Mouse (Mus musculus) lung, adult 18-20 months (tissue): ENCODE data around the gene Gtf2h5.

Experiments used
- DNase-seq, 2 experiments: peaks; one replicate each; pipeline ENCODE4 v3.0.0; 2022; ENCODE audit warnings: mixed read lengths in 2 of 2

The Gtf2h5 gene

DNA sequence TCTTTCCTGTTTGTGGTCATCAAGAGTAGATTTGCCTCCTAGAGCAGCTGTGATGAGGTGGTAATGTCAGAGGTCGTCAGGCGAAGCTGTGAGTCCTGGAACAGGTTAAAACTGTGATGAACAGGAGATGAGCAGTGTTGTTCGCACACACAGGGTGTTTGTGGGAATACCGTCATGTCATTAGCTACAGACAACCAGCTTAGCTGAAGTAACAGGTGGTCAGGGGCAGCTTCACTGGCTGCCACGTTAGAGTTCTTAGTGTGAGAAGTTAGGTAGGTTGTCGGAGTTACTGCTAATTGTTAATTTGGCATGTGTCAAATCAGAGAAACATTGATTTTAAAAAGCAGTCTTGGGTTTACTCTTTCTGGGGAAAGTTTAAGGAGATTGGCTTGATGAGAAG lies 34.1 kb downstream of the Gtf2h5 start:
- DNase-seq: no peak

DNA sequence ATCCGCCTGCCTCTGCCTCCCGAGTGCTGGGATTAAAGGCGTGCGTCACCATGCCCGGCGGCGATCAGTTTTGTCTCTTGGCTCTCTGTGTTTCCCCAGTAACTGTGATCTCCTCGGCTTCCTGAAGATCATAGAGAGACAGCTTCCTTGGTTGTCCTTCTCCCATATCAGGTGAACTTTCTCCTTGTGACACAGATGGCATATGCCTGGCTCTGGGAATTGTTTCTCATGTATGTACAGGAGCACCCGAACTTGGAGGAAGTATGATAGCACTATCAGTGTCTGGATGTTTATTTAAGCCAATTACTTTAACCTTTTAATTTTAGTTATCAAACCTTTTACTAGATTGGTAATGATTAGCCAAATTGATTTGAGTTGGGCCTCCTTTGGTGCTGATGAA lies 35.5 kb downstream of the Gtf2h5 start:
- DNase-seq: no peak

DNA sequence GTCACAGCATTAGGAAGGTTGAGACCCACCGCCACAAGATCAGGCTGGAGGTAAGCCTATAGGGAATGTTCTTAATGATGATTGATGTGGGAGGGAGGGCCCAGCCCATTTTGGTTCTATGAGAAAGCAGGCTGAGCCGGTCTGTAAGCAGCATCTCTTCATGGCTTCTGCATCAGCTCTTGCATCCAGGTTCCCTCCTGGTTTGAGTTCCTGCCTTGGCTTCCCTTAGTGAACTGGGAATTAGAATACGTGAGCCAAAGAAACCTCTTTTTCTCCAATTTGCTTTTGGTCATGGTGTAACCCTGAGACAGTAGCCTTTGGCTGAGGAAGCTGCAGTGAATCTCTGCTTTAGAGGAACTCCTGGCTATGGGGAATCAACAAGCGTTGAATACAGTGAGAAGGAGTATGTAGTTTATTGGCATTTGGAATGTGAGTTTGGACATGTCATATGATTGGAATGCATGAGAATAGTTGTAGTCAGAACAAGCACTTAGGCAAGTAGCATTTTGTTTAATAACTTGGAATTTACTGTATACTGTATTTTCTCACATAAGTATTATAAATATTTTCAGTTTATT lies 37.7 kb downstream of the Gtf2h5 start:
- DNase-seq: no peak

DNA sequence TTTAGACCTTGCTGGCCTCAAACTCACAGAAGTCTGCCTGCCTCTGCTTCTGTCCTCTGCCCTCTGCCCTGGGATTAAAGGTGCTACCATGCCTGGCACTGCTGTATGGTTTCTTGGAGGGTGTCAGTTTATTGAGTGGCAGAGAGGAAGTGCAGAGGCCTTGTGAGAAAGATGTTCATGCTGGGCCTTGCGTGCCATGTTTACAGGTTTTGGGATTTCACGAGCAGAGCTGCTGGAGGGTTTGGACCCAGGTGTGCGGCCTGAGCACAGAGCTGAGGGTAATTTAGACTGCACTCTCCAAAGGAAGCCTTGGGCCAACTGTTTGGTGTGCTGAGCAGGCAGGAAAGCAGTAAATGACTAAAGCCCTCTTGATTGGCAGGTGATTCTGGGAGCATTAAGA lies 38.3 kb downstream of the Gtf2h5 start:
- no peak for DNase-seq

DNA sequence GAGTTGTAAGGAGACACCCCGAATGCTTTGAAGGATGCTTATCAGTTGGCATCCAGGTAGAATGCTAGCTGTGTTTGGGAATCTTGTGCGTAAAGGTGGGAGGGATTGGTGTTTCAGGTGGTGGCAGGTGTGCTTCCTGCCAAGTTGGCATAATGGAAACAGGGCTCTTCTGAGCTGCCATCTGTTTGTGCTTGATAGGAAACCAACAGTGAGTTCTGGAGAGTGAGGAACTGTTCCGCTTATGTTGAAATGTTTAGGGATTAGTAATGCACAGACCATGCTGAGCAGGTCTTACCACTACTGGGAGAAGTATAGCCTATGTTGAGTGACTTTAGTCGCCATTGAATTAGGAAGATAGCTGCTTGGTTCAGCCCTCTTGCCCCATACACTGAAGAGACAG lies 39.3 kb downstream of the Gtf2h5 start:
- DNase-seq: no peak

DNA sequence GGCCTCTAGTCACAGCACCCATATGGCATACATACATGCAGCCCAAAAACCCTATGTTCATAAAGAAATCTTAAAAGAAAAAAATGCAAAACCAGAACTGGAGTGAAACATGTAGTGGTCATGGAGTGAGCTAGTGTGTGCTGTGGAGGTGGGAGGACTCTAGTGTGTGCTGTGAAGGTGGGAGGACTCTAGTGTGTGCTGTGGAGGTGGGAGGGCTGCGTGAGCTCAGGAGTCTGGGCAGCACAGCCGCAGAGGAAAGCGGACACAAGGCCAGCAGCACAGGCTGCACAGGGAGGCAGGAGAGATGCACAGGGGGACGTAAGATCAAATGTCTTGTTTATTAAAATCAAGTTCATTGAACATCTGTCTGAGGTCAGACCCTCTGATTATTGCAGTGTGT lies 44.2 kb downstream of the Gtf2h5 start:
- no peak for DNase-seq

DNA sequence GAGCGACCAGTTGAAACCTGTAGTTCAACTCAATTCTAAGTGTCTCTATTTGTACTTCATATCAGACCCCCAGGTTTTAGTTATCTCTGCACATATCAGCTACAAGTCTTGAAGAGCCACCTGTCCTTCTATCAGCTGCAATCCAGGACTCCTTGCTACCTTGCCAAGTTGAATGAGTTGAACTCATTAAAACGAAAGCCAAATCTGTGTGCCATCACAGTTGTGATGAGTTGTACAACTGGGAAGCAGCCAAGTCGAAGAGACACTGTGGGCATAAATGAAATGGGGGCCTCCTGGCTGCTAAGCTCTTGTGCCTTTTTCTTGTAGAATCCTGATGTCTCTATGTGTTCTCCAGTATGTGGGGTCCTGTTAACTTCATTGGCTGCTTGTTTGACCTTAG lies 45.9 kb downstream of the Gtf2h5 start:
- DNase-seq: no peak

DNA sequence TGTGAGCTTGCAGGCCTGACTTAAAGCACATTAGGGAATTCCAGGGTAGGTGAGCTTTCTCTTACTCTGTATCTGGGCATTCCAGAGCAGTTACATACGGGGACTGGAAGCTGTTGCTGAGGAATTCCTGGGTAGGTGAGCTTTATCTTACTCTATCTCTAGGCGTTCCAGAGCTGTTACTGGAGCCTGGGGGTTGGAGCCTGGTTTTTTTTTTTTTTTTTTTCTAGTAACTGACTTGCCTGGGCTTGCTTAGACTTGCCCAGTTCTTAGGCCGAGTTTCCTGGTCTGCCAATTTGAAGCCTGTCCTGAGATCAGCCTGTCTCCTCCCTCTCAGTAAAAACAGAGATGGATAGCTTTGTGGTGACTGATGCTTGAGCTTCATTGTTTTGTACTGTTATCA lies 48.5 kb downstream of the Gtf2h5 start:
- DNase-seq: no peak

DNA sequence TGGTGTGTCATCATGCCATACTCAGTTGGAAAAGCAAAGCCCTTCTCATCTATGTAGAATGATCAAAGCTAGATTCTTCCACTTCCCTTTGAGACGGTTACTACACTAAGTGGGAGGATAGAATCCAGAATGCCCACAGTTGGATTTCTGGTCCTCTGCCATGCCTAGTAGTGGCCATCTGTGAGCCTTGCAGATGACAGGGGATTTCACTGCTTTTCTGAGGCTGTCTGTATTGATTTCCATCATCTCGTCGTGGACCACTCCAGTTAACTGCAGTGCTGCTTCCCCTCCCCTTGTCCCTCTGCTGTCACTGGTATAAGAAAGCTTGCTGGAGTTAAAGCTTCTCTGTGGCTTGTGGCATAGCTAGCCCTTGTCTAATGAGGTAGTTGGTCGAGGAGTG lies 49.8 kb downstream of the Gtf2h5 start:
- no peak for DNase-seq

DNA sequence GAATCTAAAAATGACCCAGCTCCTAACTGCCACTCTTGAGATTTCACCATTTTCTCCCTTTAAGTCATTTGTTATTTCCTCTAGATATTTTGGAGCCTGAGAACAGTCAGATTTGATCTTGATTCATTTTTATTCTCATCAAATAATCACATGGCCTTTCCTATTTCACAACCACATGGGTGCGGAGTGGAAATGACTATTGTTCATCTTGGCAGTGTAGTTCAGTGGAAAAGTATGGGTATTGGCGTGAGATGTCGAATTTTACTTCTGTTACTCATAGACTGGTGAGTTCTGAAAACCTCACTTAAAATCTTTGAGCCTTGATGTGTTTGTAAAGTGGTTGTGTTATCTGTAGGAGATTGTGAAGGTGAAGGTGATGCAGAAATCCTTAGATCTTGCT lies 51.5 kb downstream of the Gtf2h5 start:
- DNase-seq: no peak
